Mouse (Mus musculus) brain, adult 2 months (tissue): ENCODE results near the gene Akr1a1.

ENCODE experiments used
- DNase-seq: peaks from one replicate; pipeline ENCODE4 v3.0.0; 2011; ENCODE audit warnings: low read depth, low spot score

Akr1a1 gene

GRCm38 (mm10) chr4:116659474-116659873 is 8.0 kb upstream of the Akr1a1 start:
- no peak for DNase-seq

GRCm38 (mm10) chr4:116657971-116658370 is 6.5 kb upstream of the Akr1a1 start:
- no peak for DNase-seq

- no peak for DNase-seq
Measured at GRCm38 (mm10) chr4:116655658-116656057, 4.2 kb upstream of the Akr1a1 start.

GRCm38 (mm10) chr4:116655100-116655499 is 3.6 kb upstream of the Akr1a1 start:
- DNase-seq, result no peak

GRCm38 (mm10) chr4:116653228-116653627 is 1.7 kb upstream of the Akr1a1 start:
- DNase-seq, result no peak

- no peak for DNase-seq
Measured at GRCm38 (mm10) chr4:116651797-116652135, 286 bp upstream of the Akr1a1 start.

GRCm38 (mm10) chr4:116650365-116650764 is 1.1 kb downstream of the Akr1a1 start:
- no peak for DNase-seq

- DNase-seq, result no peak
Measured at GRCm38 (mm10) chr4:116649411-116649810, 2.1 kb downstream of the Akr1a1 start.

- no peak for DNase-seq
Measured at GRCm38 (mm10) chr4:116645624-116646023, 5.9 kb downstream of the Akr1a1 start.

- DNase-seq, result peak; percentile 85
Measured at GRCm38 (mm10) chr4:116644326-116644725, 7.2 kb downstream of the Akr1a1 start.

GRCm38 (mm10) chr4:116642071-116642470 is 9.4 kb downstream of the Akr1a1 start:
- DNase-seq, result no peak

GRCm38 (mm10) chr4:116638821-116639220 is 12.7 kb downstream of the Akr1a1 start:
- no peak for DNase-seq

- no peak for DNase-seq
Measured at GRCm38 (mm10) chr4:116635197-116635596, 16.3 kb downstream of the Akr1a1 start.

- peak; percentile 96 for DNase-seq
Measured at GRCm38 (mm10) chr4:116627722-116628662, 23.5 kb downstream of the Akr1a1 start, which contains the start of gene Nasp. Nasp (minus strand) TSS chr4:116627941.

- peak; percentile 95 for DNase-seq
Measured at GRCm38 (mm10) chr4:116627359-116627716, 24.1 kb downstream of the Akr1a1 start.

- DNase-seq, result peak; percentile 88
Measured at GRCm38 (mm10) chr4:116626658-116627358, 24.7 kb downstream of the Akr1a1 start.

GRCm38 (mm10) chr4:116624831-116625230 is 26.6 kb downstream of the Akr1a1 start:
- DNase-seq, result no peak

GRCm38 (mm10) chr4:116615237-116615636 is 36.2 kb downstream of the Akr1a1 start:
- DNase-seq, result no peak

GRCm38 (mm10) chr4:116612621-116613020 is 38.9 kb downstream of the Akr1a1 start:
- no peak for DNase-seq

- peak; percentile 98 for DNase-seq
Measured at GRCm38 (mm10) chr4:116596978-116597881, 54.2 kb downstream of the Akr1a1 start.

GRCm38 (mm10) chr4:116596379-116596778 is 55.1 kb downstream of the Akr1a1 start, which contains the start of gene Ccdc17:
Ccdc17 (plus strand) TSS chr4:116596654.
- peak; percentile 12 for DNase-seq

- DNase-seq, result no peak
Measured at GRCm38 (mm10) chr4:116595793-116596192, 55.7 kb downstream of the Akr1a1 start.
